1 mouse cellular context compared by ENCODE assay signal in genomic region chr11:101190913-101191907, GRCm38 (mm10).
TF ChIP-seq lines count a peak whose summit lies in the region.

No protein-coding gene starts in this region.

TF ChIP-seq in MEL, 35 proteins besides CTCF, POLR2A, EP300 and RAD21:
- TF ChIP-seq ZKSCAN1 (IDR thresholded peaks at IDR 0.05; ENCODE audit: low read depth, low read length) (no peak), MAX (IDR thresholded peaks at IDR 0.05; ENCODE audit: low read length) (peak; percentile 69; the same call in 1 of the 2 replicates), RCOR1 (IDR thresholded peaks at IDR 0.05; ENCODE audit: low read depth, low read length) (no peak), BHLHE40 (IDR thresholded peaks at IDR 0.05; ENCODE audit: borderline replicate concordance, low read depth, low read length) (peak; percentile 33; the same call in 1 of the 2 replicates), USF1 (IDR thresholded peaks at IDR 0.05; ENCODE audit: low read depth, low read length) (peak; percentile 90), CHD2 (IDR thresholded peaks at IDR 0.05; ENCODE audit: low read length) (no peak), POLR2AphosphoS5 (IDR thresholded peaks at IDR 0.05; ENCODE audit: borderline replicate concordance, low read depth, low read length) (no peak), GABPA (IDR thresholded peaks at IDR 0.05; ENCODE audit: low read depth, low read length) (no peak), CHD1 (IDR thresholded peaks at IDR 0.05; ENCODE audit: low read depth, low read length) (no peak), MEF2A (IDR thresholded peaks at IDR 0.05; ENCODE audit: extremely low read depth, insufficient replicate concordance, low read depth, low read length, poor library complexity, severe bottlenecking) (no peak), ZMIZ1 (IDR thresholded peaks at IDR 0.05; ENCODE audit: low read depth, low read length) (no peak), MYC (IDR thresholded peaks at IDR 0.05; ENCODE audit: low read depth, low read length) (peak; percentile 56; the same call in 1 of the 2 replicates), SIN3A (IDR thresholded peaks at IDR 0.05; ENCODE audit: low read length) (peak; percentile 39; the same call in 1 of the 2 replicates), GATA1 (IDR thresholded peaks at IDR 0.05; ENCODE audit: low read depth, low read length) (0 out of 2 replicates have a peak, but pooled peaks have one; percentile 25), ETS1 (IDR thresholded peaks at IDR 0.05; ENCODE audit: low read depth, low read length) (0 out of 2 replicates have a peak, but pooled peaks have one; percentile 26)
TF ChIP-seq in MEL: peak in this region for 7.
